Mouse (Mus musculus): ENCODE measurements around the gene Arhgap15. TPM values are rescaled to one million over a fixed set of nuclear protein-coding genes. Genes with fewer than 3 reads are reported as not detected.

Gene Arhgap15
- polyA plus RNA-seq, 1 experiment from 2014 or later: 1.0 TPM

DNA sequence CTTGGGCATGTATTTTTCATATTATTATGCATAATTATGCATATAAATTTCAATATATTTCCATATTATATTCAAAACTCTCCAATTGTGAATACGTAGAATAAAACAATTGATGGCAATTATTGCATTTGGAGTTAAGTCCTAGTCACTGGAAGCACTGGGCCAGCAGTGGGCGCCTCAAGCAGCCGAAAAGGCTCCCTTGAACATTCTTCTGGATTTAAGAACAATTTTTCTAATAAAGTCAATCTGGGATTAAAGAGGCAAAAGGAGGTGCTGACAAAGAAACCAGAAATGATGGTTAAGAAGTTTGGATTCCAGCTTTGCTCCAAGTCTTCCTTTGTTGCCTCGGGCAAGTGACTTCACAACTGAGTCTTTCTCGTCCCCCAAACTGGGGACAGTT, 355.1 kb downstream of the Arhgap15 start:
- TF ChIP-seq CTCF (IDR thresholded peaks at IDR 0.05; ENCODE audit: low read depth): peak; percentile 58
- ATAC-seq (replicated peaks; ENCODE audit: low FRiP score, low read depth) (no peak), DNase-seq (ENCODE audit: low spot score) (peak; percentile 57)
- H3K4me1 ChIP-seq (replicated peaks; ENCODE audit: insufficient read depth, low read length): 0 out of 2 replicates have a peak, but pooled peaks cover 6% of the 10 kb centered on the region
- H3K36me3 ChIP-seq (ENCODE audit: insufficient read depth, low read length): no peaks in the 10 kb centered on the region
- no peak overlapping the region for H3K4me2 ChIP-seq (ENCODE audit: low read length)
- no peaks in the 10 kb centered on the region for H3K9me3 ChIP-seq (replicated peaks; ENCODE audit: low read length)
- 80% methylated on average over 5 of the region's 5 CpGs for WGBS
- no peak overlapping the region for H3K9ac ChIP-seq (ENCODE audit: low read depth, low read length)
- H3K27me3 ChIP-seq (ENCODE audit: insufficient read depth, low read length): no peaks in the 10 kb centered on the region
- no peak overlapping the region; the same call in 1 of the 2 replicates for H3K27ac ChIP-seq
- H3K4me3 ChIP-seq (replicated peaks; ENCODE audit: low read depth, low read length): no peak overlapping the region

DNA sequence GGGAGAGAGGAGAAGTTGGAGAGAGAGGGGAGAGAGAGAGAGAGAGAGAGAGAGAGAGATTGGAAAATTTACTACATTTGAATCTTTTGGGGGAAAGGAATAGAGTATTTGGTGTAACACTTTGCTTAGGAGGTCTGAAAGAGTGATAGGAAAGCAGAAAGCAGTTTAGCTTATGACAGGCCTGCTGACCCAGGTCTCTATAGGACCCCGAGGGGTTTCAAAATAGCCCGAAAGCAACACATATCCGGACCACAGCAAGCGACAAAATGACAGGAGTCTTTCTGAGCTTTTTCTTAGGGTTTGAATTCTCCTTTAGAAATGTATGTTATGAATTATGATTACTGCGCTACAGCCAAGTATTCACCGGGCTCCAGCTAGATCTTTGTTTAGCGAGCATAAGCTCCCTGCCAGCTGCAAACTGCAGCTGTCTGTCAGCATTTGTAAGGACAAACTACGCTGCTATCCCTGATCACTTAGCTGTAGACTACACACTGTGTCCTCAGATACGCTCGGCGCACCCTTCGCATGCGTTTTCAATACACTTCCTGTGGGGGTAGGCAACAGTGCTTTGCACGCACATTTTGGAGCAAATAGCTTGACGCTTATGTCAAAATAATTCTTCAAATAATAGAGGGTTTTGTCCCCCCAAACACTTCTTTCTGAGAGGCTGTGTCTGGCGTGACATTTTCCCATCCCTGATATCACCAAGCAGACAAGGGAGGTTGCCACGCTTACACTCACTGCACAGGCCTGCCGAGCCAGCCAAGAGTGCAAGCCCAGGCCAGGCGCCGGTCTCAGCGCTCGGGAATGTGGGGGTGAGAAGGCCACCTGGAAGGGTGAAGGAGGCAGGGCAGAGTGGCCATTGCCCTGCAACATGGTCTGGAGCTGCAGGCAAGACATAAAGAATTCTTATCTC, 355.9 kb downstream of the Arhgap15 start:
- 44% methylated on average over 22 of the region's 22 CpGs for WGBS
- Histone ChIP-seq H3K27me3 (ENCODE audit: insufficient read depth, low read length) (no peaks in the 10 kb centered on the region), H3K9ac (ENCODE audit: low read depth, low read length) (no peak overlapping the region), H3K4me1 (replicated peaks; ENCODE audit: insufficient read depth, low read length) (0 out of 2 replicates have a peak, but pooled peaks cover 6% of the 10 kb centered on the region), H3K9me3 (replicated peaks; ENCODE audit: low read length) (no peaks in the 10 kb centered on the region), H3K36me3 (ENCODE audit: insufficient read depth, low read length) (no peaks in the 10 kb centered on the region), H3K4me2 (ENCODE audit: low read length) (no peak overlapping the region), H3K27ac (peak overlapping the region; percentile 75), H3K4me3 (replicated peaks; ENCODE audit: low read depth, low read length) (no peak overlapping the region)
- DNase-seq (ENCODE audit: low spot score) (peak; percentile 61), ATAC-seq (replicated peaks; ENCODE audit: low FRiP score, low read depth) (peak; percentile 68; the same call in 1 of the 2 replicates)
- TF ChIP-seq CTCF (IDR thresholded peaks at IDR 0.05; ENCODE audit: low read depth): no peak

- no peaks in the 10 kb centered on the region for H3K9me3 ChIP-seq (replicated peaks; ENCODE audit: low read length)
- DNase-seq (ENCODE audit: low spot score) (no peak), ATAC-seq (replicated peaks; ENCODE audit: low FRiP score, low read depth) (no peak)
- H3K27ac ChIP-seq: peak overlapping the region; percentile 75
- TF ChIP-seq CTCF (IDR thresholded peaks at IDR 0.05; ENCODE audit: low read depth): no peak
- H3K4me2 ChIP-seq (ENCODE audit: low read length): no peak overlapping the region
- no peaks in the 10 kb centered on the region for H3K27me3 ChIP-seq (ENCODE audit: insufficient read depth, low read length)
- no peak overlapping the region for H3K4me3 ChIP-seq (replicated peaks; ENCODE audit: low read depth, low read length)
- 74% methylated on average over 8 of the region's 8 CpGs for WGBS
- no peaks in the 10 kb centered on the region for H3K36me3 ChIP-seq (ENCODE audit: insufficient read depth, low read length)
- H3K4me1 ChIP-seq (replicated peaks; ENCODE audit: insufficient read depth, low read length): 0 out of 2 replicates have a peak, but pooled peaks cover 6% of the 10 kb centered on the region
- no peak overlapping the region for H3K9ac ChIP-seq (ENCODE audit: low read depth, low read length)
These were observed 356.6 kb downstream of the Arhgap15 start for GRCm38 (mm10) chr2:44105198-44105555.

- no peak for TF ChIP-seq CTCF (IDR thresholded peaks at IDR 0.05; ENCODE audit: low read depth)
- Histone ChIP-seq H3K36me3 (ENCODE audit: insufficient read depth, low read length) (no peaks in the 10 kb centered on the region), H3K9me3 (replicated peaks; ENCODE audit: low read length) (no peaks in the 10 kb centered on the region), H3K4me3 (replicated peaks; ENCODE audit: low read depth, low read length) (no peak overlapping the region), H3K27ac (no peak overlapping the region), H3K4me2 (ENCODE audit: low read length) (no peak overlapping the region), H3K9ac (ENCODE audit: low read depth, low read length) (no peak overlapping the region), H3K4me1 (replicated peaks; ENCODE audit: insufficient read depth, low read length) (0 out of 2 replicates have a peak, but pooled peaks cover 6% of the 10 kb centered on the region), H3K27me3 (ENCODE audit: insufficient read depth, low read length) (no peaks in the 10 kb centered on the region)
- ATAC-seq (replicated peaks; ENCODE audit: low FRiP score, low read depth) (no peak), DNase-seq (ENCODE audit: low spot score) (no peak)
- 79% methylated on average over 8 of the region's 8 CpGs for WGBS
These were observed 357.7 kb downstream of the Arhgap15 start for GRCm38 (mm10) chr2:44106359-44106758.

DNA sequence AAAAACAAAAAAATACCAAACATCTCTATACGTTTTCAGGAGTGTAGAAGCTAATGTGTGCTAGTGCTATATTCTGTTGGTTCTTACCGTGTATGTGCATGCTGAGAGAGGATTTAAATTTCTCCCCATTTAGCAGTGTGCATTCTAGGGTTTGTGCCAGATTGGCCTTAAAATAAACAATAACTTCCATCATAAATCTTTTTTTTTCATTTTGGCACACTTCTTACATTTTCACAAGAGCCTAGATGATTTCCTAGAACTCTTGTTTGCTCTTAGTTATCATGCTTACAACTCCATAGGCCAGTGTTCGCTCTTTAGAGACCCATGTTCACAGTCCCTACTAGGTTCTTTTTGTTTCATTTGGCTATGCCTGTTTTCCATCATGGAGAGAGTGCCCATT, 362.7 kb downstream of the Arhgap15 start:
- H3K9me3 ChIP-seq (replicated peaks; ENCODE audit: low read length): no peaks in the 10 kb centered on the region
- 90% methylated on average over 3 of the region's 3 CpGs for WGBS
- no peak for TF ChIP-seq CTCF (IDR thresholded peaks at IDR 0.05; ENCODE audit: low read depth)
- no peak overlapping the region for H3K4me2 ChIP-seq (ENCODE audit: low read length)
- no peak overlapping the region for H3K9ac ChIP-seq (ENCODE audit: low read depth, low read length)
- no peaks in the 10 kb centered on the region for H3K27me3 ChIP-seq (ENCODE audit: insufficient read depth, low read length)
- H3K4me1 ChIP-seq (replicated peaks; ENCODE audit: insufficient read depth, low read length): no peaks in the 10 kb centered on the region
- no peaks in the 10 kb centered on the region for H3K36me3 ChIP-seq (ENCODE audit: insufficient read depth, low read length)
- DNase-seq (ENCODE audit: low spot score) (no peak), ATAC-seq (replicated peaks; ENCODE audit: low FRiP score, low read depth) (no peak)
- no peak overlapping the region for H3K27ac ChIP-seq
- H3K4me3 ChIP-seq (replicated peaks; ENCODE audit: low read depth, low read length): no peak overlapping the region

GRCm38 (mm10) chr2:44112990-44113798, 364.6 kb downstream of the Arhgap15 start:
- TF ChIP-seq CTCF (IDR thresholded peaks at IDR 0.05; ENCODE audit: low read depth): no peak
- no peaks in the 10 kb centered on the region for H3K27me3 ChIP-seq (ENCODE audit: insufficient read depth, low read length)
- H3K27ac ChIP-seq: peak overlapping the region; percentile 63
- WGBS: 70% methylated on average over 9 of the region's 9 CpGs
- H3K4me2 ChIP-seq (ENCODE audit: low read length): no peak overlapping the region
- no peaks in the 10 kb centered on the region for H3K4me1 ChIP-seq (replicated peaks; ENCODE audit: insufficient read depth, low read length)
- H3K36me3 ChIP-seq (ENCODE audit: insufficient read depth, low read length): no peaks in the 10 kb centered on the region
- H3K9me3 ChIP-seq (replicated peaks; ENCODE audit: low read length): no peaks in the 10 kb centered on the region
- no peak for ATAC-seq (replicated peaks; ENCODE audit: low FRiP score, low read depth)
- H3K9ac ChIP-seq (ENCODE audit: low read depth, low read length): no peak overlapping the region
- peak; percentile 36 for DNase-seq (ENCODE audit: low spot score)
- no peak overlapping the region for H3K4me3 ChIP-seq (replicated peaks; ENCODE audit: low read depth, low read length)
